Mouse (Mus musculus) heart, postnatal 10 days (tissue): ENCODE measurements at regions not wholly inside any gene's neighbourhood (a gene's known extent, or its start where the extent isn't known, plus 50 kb on each side); places are given as distances from the start of the nearest gene placed in this dataset.

Experiments used
- microRNA-seq, 2 experiments: library from miRNA; unstranded; fragments of <30 nt; microRNA quantifications; one replicate each; pipeline ENCODE4 v1.2.0; 2022

Small RNA genes lying in the stretch of these regions (microRNA-seq; reads per million reads assigned to microRNA genes)
- gene Gm25507: 0 reads per million in 2 experiments
